8 mouse cellular contexts compared by ENCODE assay signal in the genomic region with DNA sequence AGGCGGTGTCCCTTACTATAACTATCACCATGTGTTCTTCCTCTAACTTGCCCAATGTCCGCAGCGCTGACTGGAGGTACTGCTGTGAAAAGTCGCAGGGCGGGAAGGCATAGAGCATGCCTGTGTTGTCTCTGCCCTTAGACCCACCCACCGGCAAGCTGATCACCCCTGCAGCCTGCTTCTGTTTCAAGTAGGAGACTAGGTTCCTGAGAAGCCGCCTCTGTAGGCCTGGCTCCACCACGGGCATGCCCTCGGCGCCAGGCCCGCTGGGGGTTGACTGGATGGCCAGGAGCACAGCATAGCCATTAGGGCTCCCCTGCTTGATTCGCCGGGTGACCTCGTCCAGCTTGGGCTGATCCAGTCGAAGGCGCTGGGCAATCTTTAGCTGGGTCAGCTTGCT. TPM values are rescaled to one million over a fixed set of nuclear protein-coding genes. Genes with fewer than 3 reads are reported as not detected.
A peak's percentile ranks its signal among the peaks of the same experiment; 100 is the strongest.
DNase-seq lines count a peak whose midpoint lies in the region; ATAC-seq and TF ChIP-seq lines count a peak whose summit lies in the region.

No protein-coding gene starts in this region.

- ATAC-seq in hindbrain, embryonic 16.5 days: no peak

- TF ChIP-seq POLR2A in thymus, adult 2 months (IDR thresholded peaks at IDR 0.05; ENCODE audit: control insufficient read depth, extremely low read depth, insufficient read depth, low read length, poor library complexity): no peak
- TF ChIP-seq POLR2A in myocyte (IDR thresholded peaks at IDR 0.05; ENCODE audit: insufficient read length, low read depth): no peak

- intact Hi-C loops in gastrocnemius, adult 2 months (cut with DNase I): no loop called here
- intact Hi-C loops in gastrocnemius, postnatal 14 days (cut with DNase I; ENCODE audit: low total_unique reads): loop anchor here (10.0 kb wide), 2 partner anchors 60 to 200 kb away; a partner anchor contains a TSS

- H3K27me3 ChIP-seq in thymus, adult 2 months (ENCODE audit: control insufficient read depth, insufficient read depth, low read length): no peaks in the 10 kb centered on the region
- H3K27me3 ChIP-seq in hindbrain, embryonic 16.5 days (replicated peaks; ENCODE audit: control insufficient read depth, insufficient read depth, low read length): no peaks in the 10 kb centered on the region
- H3K27me3 ChIP-seq in myocyte (ENCODE audit: control insufficient read depth, insufficient read depth, insufficient read length): no peaks in the 10 kb centered on the region

- 53% methylated on average over 16 of the region's 16 CpGs for WGBS in thymus, adult 2 months
- 38% methylated on average over 16 of the region's 16 CpGs for WGBS in hindbrain, embryonic 16.5 days

- DNase-seq in gastrocnemius, adult 2 months: peak; percentile 33
- no peak for DNase-seq in gastrocnemius, postnatal 14 days
- DNase-seq in thymus, postnatal 14 days: peak; percentile 23
- DNase-seq in thymus, adult 2 months: no peak
- no peak for DNase-seq in urinary bladder, postnatal 10 days (ENCODE audit: low spot score)
- DNase-seq in frontal cortex, postnatal 10 days (ENCODE audit: low spot score in 2 of 2): no peak

- peaks cover 31% of the 10 kb centered on the region for H3K79me2 ChIP-seq in myocyte (ENCODE audit: control insufficient read depth, insufficient read depth)

- no peak overlapping the region for H3K27ac ChIP-seq in gastrocnemius, adult 2 months
- H3K27ac ChIP-seq in thymus, adult 2 months (ENCODE audit: control insufficient read depth, insufficient read depth, low read length): no peak overlapping the region
- no peak overlapping the region for H3K27ac ChIP-seq in hindbrain, embryonic 16.5 days (ENCODE audit: low read depth, low read length)

- H3K36me3 ChIP-seq in thymus, adult 2 months (ENCODE audit: control insufficient read depth, insufficient read depth, low read length): peaks cover 17% of the 10 kb centered on the region
- peaks cover 30% of the 10 kb centered on the region for H3K36me3 ChIP-seq in hindbrain, embryonic 16.5 days (ENCODE audit: control insufficient read depth, insufficient read depth, low read length)
- H3K36me3 ChIP-seq in myocyte (ENCODE audit: control insufficient read depth, insufficient read depth): peaks cover 8% of the 10 kb centered on the region

- peak overlapping the region; percentile 94 for H3K4me2 ChIP-seq in hindbrain, embryonic 16.5 days (ENCODE audit: low read length)
- peak overlapping the region; percentile 90 for H3K4me2 ChIP-seq in myocyte (ENCODE audit: low read depth)

- H3K4me3 ChIP-seq in gastrocnemius, adult 2 months: peak overlapping the region; percentile 91
- no peak overlapping the region for H3K4me3 ChIP-seq in thymus, adult 2 months (ENCODE audit: control insufficient read depth, insufficient read depth, low read length)
- peak overlapping the region; percentile 90 for H3K4me3 ChIP-seq in hindbrain, embryonic 16.5 days (ENCODE audit: low read length)
- peak overlapping the region; percentile 35 for H3K4me3 ChIP-seq in myocyte

- no peak for TF ChIP-seq CTCF in gastrocnemius, adult 2 months (IDR thresholded peaks at IDR 0.05)
- TF ChIP-seq CTCF in thymus, adult 2 months (IDR thresholded peaks at IDR 0.05; ENCODE audit: borderline replicate concordance, control insufficient read depth, extremely low read depth, insufficient read depth, low read length, poor library complexity): no peak

- peak overlapping the region; percentile 98 for H3K9ac ChIP-seq in hindbrain, embryonic 16.5 days (ENCODE audit: low read depth, low read length)

- H3K4me1 ChIP-seq in thymus, adult 2 months (replicated peaks; ENCODE audit: control insufficient read depth, insufficient read depth, low read length): peaks cover 34% of the 10 kb centered on the region
- peaks cover 43% of the 10 kb centered on the region for H3K4me1 ChIP-seq in hindbrain, embryonic 16.5 days (ENCODE audit: control insufficient read depth, insufficient read depth, low read depth, low read length)

- no peaks in the 10 kb centered on the region for H3K9me3 ChIP-seq in hindbrain, embryonic 16.5 days (ENCODE audit: control insufficient read depth, low read length)

- H3ac ChIP-seq in myocyte (ENCODE audit: control insufficient read depth, insufficient read length): no peak overlapping the region

TF ChIP-seq in myocyte, 11 proteins besides CTCF, POLR2A, EP300 and RAD21:
- TF ChIP-seq MYOD1 (IDR thresholded peaks at IDR 0.05; ENCODE audit: control insufficient read depth in 1 of 3, insufficient read length in 2 of 3, low read depth in 2 of 3) (no peak), POLR2AphosphoS2 (IDR thresholded peaks at IDR 0.05; ENCODE audit: insufficient read length, low read depth) (peak; percentile 24), TCF3 (IDR thresholded peaks at IDR 0.05; ENCODE audit: insufficient read length, low read depth) (no peak)

RNA-seq across cellular contexts. Expression of a gene that starts 2.9 kb away (rescaled TPM):
- 1 to 10 TPM; 5.9 to 7.5 TPM for total RNA-seq in gastrocnemius, adult 2 months (2021)
- 1 to 10 TPM; 6.8 to 9.9 TPM for total RNA-seq in gastrocnemius, postnatal 14 days (2021)
- 27.5 and 36.8 TPM in 2 replicates for polyA plus RNA-seq in thymus, adult 2 months (2012; rRNA removed)
- 7.9 and 11.8 TPM in 2 replicates for polyA plus RNA-seq in hindbrain, embryonic 16.5 days (2015; fragmentation: Nextera tagmentation; extraction: Ambion mirVana)
- 14.2 TPM for polyA plus RNA-seq in myocyte (2012; fragmentation: generic; extraction: Trizol)

RNA-seq across cellular contexts. Expression of a gene that starts 7.5 kb away (rescaled TPM):
- total RNA-seq in gastrocnemius, adult 2 months (2021): 10 to 100 TPM; 42.1 to 58.2 TPM
- total RNA-seq in gastrocnemius, postnatal 14 days (2021): 10 to 100 TPM; 47.4 to 61.3 TPM
- 11.6 and 12.5 TPM in 2 replicates for polyA plus RNA-seq in thymus, adult 2 months (2012; rRNA removed)
- 185 and 188 TPM in 2 replicates for polyA plus RNA-seq in hindbrain, embryonic 16.5 days (2015; fragmentation: Nextera tagmentation; extraction: Ambion mirVana)
- polyA plus RNA-seq in myocyte (2012; fragmentation: generic; extraction: Trizol): 222 TPM

Comparison
In these comparisons a context has a peak if more than half of its experiments do, and no peak if none do; other contexts are left out.
1. DNase-seq: peak in gastrocnemius, adult 2 months (single experiment) and thymus, postnatal 14 days (single experiment); none in gastrocnemius, postnatal 14 days (single experiment), thymus, adult 2 months (single experiment), urinary bladder, postnatal 10 days (single experiment) and frontal cortex, postnatal 10 days (0 of 2).
2. RNA of a gene that starts 7.5 kb away (polyA plus RNA-seq): 222 TPM in myocyte (single experiment) and 185 to 188 TPM in hindbrain, embryonic 16.5 days; 11.6 to 12.5 TPM in thymus, adult 2 months; every median in the first group is over 10 times any median in the second.